In the genomic region with DNA sequence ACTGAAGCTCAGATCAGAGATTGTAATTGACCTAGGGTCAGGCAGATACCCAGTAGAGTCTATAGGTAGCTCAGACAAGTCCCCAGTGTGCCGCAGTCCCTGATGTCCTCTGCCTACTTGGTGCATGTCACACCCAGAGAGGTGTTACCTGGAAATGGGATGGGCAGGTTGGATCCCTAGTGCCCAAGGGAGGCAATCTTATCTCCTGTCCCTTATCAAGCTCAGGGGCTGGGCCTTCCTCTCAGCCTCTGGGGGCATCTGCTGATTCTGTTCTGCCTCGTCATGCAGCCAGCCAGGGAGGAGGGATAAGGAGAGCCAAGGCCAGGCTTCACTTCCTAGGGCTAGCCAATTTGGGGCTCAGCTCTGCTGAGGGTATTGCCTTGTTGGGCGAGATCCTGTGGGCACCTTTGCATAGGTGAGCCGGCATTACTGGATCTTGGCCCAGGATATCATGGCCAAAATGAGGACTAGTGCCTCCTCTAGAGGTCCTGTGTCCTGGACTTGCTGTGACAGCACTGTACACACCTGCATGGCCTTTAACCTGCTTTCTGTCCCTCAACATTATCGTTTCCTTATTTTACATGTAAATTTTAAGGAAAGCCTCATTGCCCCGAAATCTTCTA, we compare ENCODE assay signal across 8 mouse cellular contexts. TPM values are rescaled to one million over a fixed set of nuclear protein-coding genes. Genes with fewer than 3 reads are reported as not detected.
A peak's percentile ranks its signal among the peaks of the same experiment; 100 is the strongest.
DNase-seq lines count a peak whose midpoint lies in the region; ATAC-seq lines count a peak whose summit lies in the region.

No protein-coding gene starts in this region.

- no peak overlapping the region for H3K27ac ChIP-seq in heart, embryonic 15.5 days
- H3K27ac ChIP-seq in hindbrain, embryonic 15.5 days (replicated peaks), result no peak overlapping the region
- no peak overlapping the region; the same call in 1 of the 2 replicates for H3K27ac ChIP-seq in midbrain, embryonic 16.5 days (ENCODE audit: low read length)

- H3K4me3 ChIP-seq in heart, embryonic 15.5 days, result peak overlapping the region; percentile 80
- H3K4me3 ChIP-seq in hindbrain, embryonic 15.5 days, result peak overlapping the region; percentile 92
- no peak overlapping the region for H3K4me3 ChIP-seq in midbrain, embryonic 16.5 days (ENCODE audit: low read depth, low read length)

- WGBS in heart, embryonic 15.5 days, result 62% methylated on average over 6 of the region's 6 CpGs
- WGBS in hindbrain, embryonic 15.5 days, result 78% methylated on average over 6 of the region's 6 CpGs
- 85% methylated on average over 6 of the region's 6 CpGs for WGBS in midbrain, embryonic 16.5 days

- H3K27me3 ChIP-seq in heart, embryonic 15.5 days, result no peaks in the 10 kb centered on the region
- no peaks in the 10 kb centered on the region for H3K27me3 ChIP-seq in hindbrain, embryonic 15.5 days
- no peaks in the 10 kb centered on the region for H3K27me3 ChIP-seq in midbrain, embryonic 16.5 days (ENCODE audit: control insufficient read depth, insufficient read depth, low read depth, low read length)

- H3K36me3 ChIP-seq in heart, embryonic 15.5 days, result peaks cover 7% of the 10 kb centered on the region
- H3K36me3 ChIP-seq in hindbrain, embryonic 15.5 days, result peaks cover 14% of the 10 kb centered on the region
- H3K36me3 ChIP-seq in midbrain, embryonic 16.5 days (ENCODE audit: control insufficient read depth, insufficient read depth, low read length), result peaks cover 9% of the 10 kb centered on the region

- H3K9ac ChIP-seq in heart, embryonic 15.5 days, result no peak overlapping the region
- H3K9ac ChIP-seq in hindbrain, embryonic 15.5 days, result peak overlapping the region; percentile 96; the same call in 1 of the 2 replicates
- H3K9ac ChIP-seq in midbrain, embryonic 16.5 days (ENCODE audit: low read depth, low read length), result peak overlapping the region; percentile 93; the same call in 1 of the 2 replicates

- H3K4me2 ChIP-seq in heart, embryonic 15.5 days, result peak overlapping the region; percentile 86
- peak overlapping the region; percentile 94 for H3K4me2 ChIP-seq in hindbrain, embryonic 15.5 days
- H3K4me2 ChIP-seq in midbrain, embryonic 16.5 days (ENCODE audit: low read length), result peak overlapping the region; percentile 90

- intact Hi-C loops in heart, postnatal 14 days (cut with DNase I), result loop anchor here (2.0 kb wide), 1 partner anchor 22 kb away; no protein-coding TSS in a partner anchor

- no peaks in the 10 kb centered on the region for H3K9me3 ChIP-seq in heart, embryonic 15.5 days (replicated peaks)
- H3K9me3 ChIP-seq in hindbrain, embryonic 15.5 days, result no peaks in the 10 kb centered on the region
- H3K9me3 ChIP-seq in midbrain, embryonic 16.5 days (replicated peaks; ENCODE audit: control insufficient read depth, low read length, poor library complexity, severe bottlenecking), result no peaks in the 10 kb centered on the region

- DNase-seq in heart, postnatal 14 days, result no peak
- peak; percentile 76 for DNase-seq in c-Kit-negative CD71-positive TER-119-positive erythroid progenitor cells, embryonic 14.5 days (ENCODE audit: low read depth, low spot score)
- no peak for DNase-seq in retina, postnatal 1 day
- DNase-seq in urinary bladder, postnatal 25 days (ENCODE audit: low spot score), result no peak
- DNase-seq in frontal cortex, postnatal 36 days (ENCODE audit: low spot score in 2 of 2), result no peak

- ATAC-seq in heart, embryonic 15.5 days (replicated peaks; ENCODE audit: insufficient number of reproducible peaks, insufficient read depth, low FRiP score, low read depth), result no peak
- no peak for ATAC-seq in hindbrain, embryonic 15.5 days (ENCODE audit: low FRiP score, low read depth)
- no peak for ATAC-seq in midbrain, embryonic 16.5 days

- peaks cover 55% of the 10 kb centered on the region for H3K4me1 ChIP-seq in heart, embryonic 15.5 days (replicated peaks)
- peaks cover 33% of the 10 kb centered on the region for H3K4me1 ChIP-seq in hindbrain, embryonic 15.5 days (replicated peaks)
- H3K4me1 ChIP-seq in midbrain, embryonic 16.5 days (ENCODE audit: control insufficient read depth, insufficient read depth, low read length), result peaks cover 23% of the 10 kb centered on the region

RNA-seq across cellular contexts. Expression of gene Grk6, which starts 1.7 kb away (rescaled TPM):
- 15.5 and 24.7 TPM in 2 replicates for polyA plus RNA-seq in heart, embryonic 15.5 days (2015; fragmentation: Nextera tagmentation; extraction: Ambion mirVana)
- total RNA-seq in heart, postnatal 14 days (2021), result 10 to 100 TPM; 24.3 to 27.2 TPM
- polyA plus RNA-seq in hindbrain, embryonic 15.5 days (2015; fragmentation: Nextera tagmentation; extraction: Ambion mirVana), result 38.2 and 40.7 TPM in 2 replicates
- polyA plus RNA-seq in midbrain, embryonic 16.5 days (2015; fragmentation: Nextera tagmentation; extraction: Ambion mirVana), result 28.3 and 31.8 TPM in 2 replicates

RNA-seq across cellular contexts. Expression of gene Prr7, which starts 17.5 kb away (rescaled TPM):
- 0.18 and 0.30 TPM in 2 replicates for polyA plus RNA-seq in heart, embryonic 15.5 days (2015; fragmentation: Nextera tagmentation; extraction: Ambion mirVana)
- total RNA-seq in heart, postnatal 14 days (2021), result 1 to 10 TPM in 1 of 2 experiments, under 1 TPM in 1; 0.81 to 1.6 TPM
- polyA plus RNA-seq in hindbrain, embryonic 15.5 days (2015; fragmentation: Nextera tagmentation; extraction: Ambion mirVana), result 4.6 and 5.1 TPM in 2 replicates
- 5.0 and 5.6 TPM in 2 replicates for polyA plus RNA-seq in midbrain, embryonic 16.5 days (2015; fragmentation: Nextera tagmentation; extraction: Ambion mirVana)

RNA-seq across cellular contexts. Expression of gene F12, which starts 20.0 kb away (rescaled TPM):
- polyA plus RNA-seq in heart, embryonic 15.5 days (2015; fragmentation: Nextera tagmentation; extraction: Ambion mirVana), result 0.10 and 1.2 TPM in 2 replicates
- not detected for total RNA-seq in heart, postnatal 14 days (2021)
- polyA plus RNA-seq in hindbrain, embryonic 15.5 days (2015; fragmentation: Nextera tagmentation; extraction: Ambion mirVana), result 0.17 and 0.66 TPM in 2 replicates
- 0.31 TPM in 1 of 2 replicates, not detected in the other for polyA plus RNA-seq in midbrain, embryonic 16.5 days (2015; fragmentation: Nextera tagmentation; extraction: Ambion mirVana)

RNA-seq across cellular contexts. Expression of gene Pfn3, which starts 31.6 kb away (rescaled TPM):
- polyA plus RNA-seq in heart, embryonic 15.5 days (2015; fragmentation: Nextera tagmentation; extraction: Ambion mirVana), result not detected in 2 replicates
- total RNA-seq in heart, postnatal 14 days (2021), result not detected
- polyA plus RNA-seq in hindbrain, embryonic 15.5 days (2015; fragmentation: Nextera tagmentation; extraction: Ambion mirVana), result 0.72 and 1.1 TPM in 2 replicates
- polyA plus RNA-seq in midbrain, embryonic 16.5 days (2015; fragmentation: Nextera tagmentation; extraction: Ambion mirVana), result 0.57 and 0.98 TPM in 2 replicates

RNA-seq across cellular contexts. Expression of gene Dbn1, which starts 41.3 kb away (rescaled TPM):
- polyA plus RNA-seq in heart, embryonic 15.5 days (2015; fragmentation: Nextera tagmentation; extraction: Ambion mirVana), result 60.1 and 77.2 TPM in 2 replicates
- 10 to 100 TPM; 27.0 to 27.3 TPM for total RNA-seq in heart, postnatal 14 days (2021)
- 498 and 572 TPM in 2 replicates for polyA plus RNA-seq in hindbrain, embryonic 15.5 days (2015; fragmentation: Nextera tagmentation; extraction: Ambion mirVana)
- polyA plus RNA-seq in midbrain, embryonic 16.5 days (2015; fragmentation: Nextera tagmentation; extraction: Ambion mirVana), result 617 and 675 TPM in 2 replicates
